Mouse (Mus musculus) fat pad, adult 2 months (tissue): ENCODE results near the gene Phf3.

Source experiments
- DNase-seq: peaks from one replicate; pipeline ENCODE4 v3.0.0-alpha.2; 2011; ENCODE audit warnings: low read depth, low spot score; ENCODE audit errors: extremely low read depth

Phf3 gene

DNA sequence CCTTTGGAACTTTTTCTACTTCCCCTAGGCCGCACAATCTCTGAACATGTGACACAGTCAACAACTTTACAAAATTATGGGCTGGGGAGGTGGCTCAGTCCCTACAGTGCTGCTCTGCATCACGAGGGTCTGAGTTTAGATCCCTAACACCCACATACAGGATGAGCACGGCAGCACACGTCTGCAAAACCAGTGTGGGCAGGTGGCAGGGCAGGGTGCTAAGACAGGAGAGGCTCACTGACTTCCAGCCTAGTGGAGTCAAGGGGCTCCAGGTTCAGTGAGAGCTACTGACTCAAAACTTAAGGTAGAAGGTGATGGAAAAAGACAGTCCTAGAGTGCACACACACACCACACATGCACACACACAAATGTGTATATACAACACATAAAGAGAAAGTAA is 40.9 kb downstream of the Phf3 start:
- DNase-seq, result no peak

DNA sequence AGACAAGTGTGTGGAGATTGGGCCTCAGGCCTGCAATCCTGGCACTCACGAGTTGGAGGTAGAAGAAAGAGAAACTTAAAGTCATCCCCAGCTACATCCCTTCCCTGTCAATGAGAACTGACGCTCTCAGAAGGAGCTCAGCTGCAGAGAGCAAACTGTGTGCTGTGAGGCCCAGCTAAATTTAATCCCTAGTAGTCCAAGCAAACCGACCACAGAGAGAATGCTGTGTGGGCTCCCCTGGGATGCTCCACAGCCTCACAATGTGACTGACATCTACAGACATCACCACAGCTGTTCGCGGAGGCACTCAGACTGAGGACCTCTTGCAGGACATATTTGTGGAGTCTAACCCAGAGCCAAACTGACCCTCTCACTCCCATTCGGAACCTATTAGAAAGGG is 54.3 kb downstream of the Phf3 start:
- DNase-seq, result no peak

DNA sequence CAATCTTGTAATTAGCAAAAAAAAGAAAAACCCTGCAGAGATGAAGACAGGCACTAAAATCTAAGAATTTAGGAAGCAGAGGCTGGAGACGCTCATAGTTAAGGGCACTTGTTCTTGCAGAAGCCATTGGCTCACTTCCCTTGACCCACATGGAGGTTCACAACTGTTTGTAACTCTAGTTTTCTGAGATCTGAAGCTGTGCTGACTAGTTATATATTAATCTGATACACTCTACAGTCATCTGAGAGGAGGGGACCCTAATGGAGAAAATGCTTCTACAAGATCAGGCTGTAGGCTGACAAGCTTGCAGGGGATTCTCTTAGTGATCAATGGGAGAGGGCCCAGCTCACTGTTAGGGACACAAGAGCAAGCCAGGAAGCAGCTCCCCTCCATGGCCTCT is 58.1 kb downstream of the Phf3 start:
- DNase-seq, result no peak

DNA sequence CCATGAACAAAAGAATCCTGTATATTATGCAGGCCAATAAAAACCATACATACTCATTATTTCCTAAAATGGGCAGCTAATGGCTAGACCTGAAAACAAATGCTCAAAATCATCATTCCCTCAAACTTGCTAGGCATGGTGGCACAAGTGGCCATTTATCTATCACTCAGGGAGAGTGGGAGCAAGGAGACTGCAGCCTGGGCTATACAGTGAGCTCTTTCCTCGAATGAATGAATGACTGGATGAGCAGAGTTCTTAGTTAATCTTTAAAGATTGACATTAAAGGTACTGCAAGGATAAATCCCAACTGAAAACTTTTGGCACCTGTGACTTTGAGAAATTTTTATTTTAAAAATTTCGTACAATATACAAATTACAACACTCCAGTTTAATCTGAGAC is 58.7 kb downstream of the Phf3 start:
- DNase-seq, result no peak

DNA sequence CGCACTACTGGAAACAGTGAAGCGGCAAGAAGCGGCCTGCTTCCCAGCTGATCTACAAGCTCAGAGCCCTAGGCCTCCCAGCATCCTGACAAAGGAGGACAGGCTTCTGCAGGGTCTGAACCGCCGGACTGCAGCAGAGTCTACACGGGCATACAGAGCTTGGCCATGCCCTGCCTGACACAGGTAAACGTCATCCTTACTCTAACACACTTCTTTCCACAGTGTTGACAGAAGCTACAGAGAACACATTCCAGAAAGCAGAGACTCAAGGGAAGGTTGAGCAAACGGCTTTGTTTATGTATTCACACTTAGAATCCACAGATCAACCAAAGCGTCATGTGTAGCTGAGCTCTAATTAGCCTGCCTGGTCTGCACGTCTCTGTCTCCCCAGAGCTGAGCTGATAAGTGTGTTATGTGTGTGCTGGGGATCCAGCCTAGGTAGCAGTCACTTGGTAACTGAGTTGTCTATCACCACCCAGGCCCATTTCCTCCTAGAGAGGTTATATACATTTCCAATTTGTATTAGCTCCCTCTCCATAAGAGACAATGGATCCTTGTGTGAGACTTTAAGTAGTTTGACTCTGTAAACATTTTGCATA is 65.5 kb downstream of the Phf3 start:
- no peak for DNase-seq

DNA sequence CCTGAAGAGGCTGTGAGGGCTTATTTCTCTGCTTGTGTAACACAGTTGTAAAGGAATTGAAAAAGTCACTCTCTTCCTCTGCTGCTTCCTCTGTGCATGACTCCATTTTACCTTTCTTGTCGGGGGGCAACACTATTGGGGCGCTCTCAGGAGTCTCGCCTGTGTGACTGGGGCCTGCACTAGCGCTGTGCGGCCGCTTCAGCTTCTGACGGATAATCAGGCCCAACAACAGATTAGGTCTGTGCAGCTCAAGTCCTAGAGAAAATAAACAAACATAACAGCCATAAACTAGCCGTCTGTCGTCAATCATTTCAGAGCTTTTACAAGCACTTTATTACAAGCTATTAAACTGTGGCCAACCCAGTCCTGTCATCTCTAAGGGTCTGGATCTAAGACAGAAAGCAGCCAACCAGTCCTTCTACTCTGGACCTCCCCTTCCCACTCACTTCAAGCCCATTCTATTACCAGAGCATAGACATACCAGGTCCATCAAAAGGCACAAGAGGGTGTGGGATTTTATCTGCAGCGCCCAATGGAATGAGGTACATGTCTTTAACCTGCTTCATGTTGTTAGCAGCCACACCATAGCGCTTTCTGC is 67.9 kb downstream of the Phf3 start:
- no peak for DNase-seq

DNA sequence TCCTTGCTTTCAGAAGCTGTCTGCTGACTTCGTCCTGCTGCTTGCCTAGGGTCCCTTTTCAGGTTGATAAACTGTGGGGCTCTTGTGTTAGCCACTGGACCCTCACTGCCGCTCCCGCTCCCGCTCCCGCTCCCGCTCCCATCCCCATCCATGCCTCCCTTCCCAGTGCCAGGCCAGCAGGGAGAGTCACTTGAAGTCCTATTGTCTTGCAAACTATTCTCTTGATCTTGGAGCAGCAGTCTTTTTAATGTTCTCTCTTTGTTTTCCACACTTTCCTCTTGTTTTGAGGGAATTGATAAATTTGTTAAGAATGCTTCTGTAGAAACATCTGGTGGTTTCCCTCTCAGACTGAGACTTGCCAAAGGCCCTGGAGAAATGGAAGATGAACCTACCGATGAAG is 68.8 kb downstream of the Phf3 start:
- DNase-seq, result no peak

DNA sequence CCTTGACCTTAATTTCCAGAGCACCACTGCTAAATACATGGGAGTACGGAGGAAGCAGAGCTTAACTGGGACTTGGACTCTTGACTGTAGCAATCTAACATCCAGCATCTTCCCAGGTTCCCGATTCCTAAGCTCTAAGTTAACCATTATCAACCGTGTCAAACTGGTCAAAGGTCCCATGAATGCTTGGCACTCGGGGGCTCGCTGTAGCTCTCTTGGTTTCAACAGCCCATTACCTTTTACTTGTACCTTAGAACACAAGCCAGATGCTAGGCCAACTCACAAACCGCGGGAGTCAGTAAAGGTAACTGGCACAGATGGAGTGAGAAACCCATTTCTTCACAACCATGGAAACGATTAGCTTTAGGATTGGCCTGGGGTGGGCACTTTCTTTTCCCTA is 71.8 kb downstream of the Phf3 start:
- no peak for DNase-seq

DNA sequence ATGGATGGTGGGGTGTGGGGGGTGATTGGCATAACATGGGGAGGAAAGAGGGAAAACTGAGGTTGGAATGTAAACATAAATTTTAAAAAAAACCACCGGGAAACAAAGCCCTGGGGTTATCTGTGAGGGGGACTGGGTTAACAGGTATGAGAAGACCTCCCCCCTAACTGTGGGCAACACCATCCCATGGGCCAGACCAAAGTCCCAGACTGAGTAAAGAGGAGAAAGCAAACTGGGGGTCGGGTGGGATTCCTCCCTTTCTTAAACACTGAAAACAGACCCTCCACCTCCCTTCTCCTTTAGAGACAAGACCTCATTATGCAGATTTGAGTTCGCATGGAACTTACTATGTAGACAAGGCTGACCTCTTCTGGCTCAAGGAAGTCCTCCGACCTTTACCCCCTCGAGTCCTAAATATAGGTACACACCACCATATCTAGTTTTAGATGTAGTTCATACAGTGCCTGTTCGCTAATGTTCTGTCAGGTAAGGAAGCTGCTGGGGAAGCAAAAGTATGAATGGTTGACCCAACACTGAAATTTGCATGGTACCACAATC is 74.4 kb downstream of the Phf3 start:
- no peak for DNase-seq

DNA sequence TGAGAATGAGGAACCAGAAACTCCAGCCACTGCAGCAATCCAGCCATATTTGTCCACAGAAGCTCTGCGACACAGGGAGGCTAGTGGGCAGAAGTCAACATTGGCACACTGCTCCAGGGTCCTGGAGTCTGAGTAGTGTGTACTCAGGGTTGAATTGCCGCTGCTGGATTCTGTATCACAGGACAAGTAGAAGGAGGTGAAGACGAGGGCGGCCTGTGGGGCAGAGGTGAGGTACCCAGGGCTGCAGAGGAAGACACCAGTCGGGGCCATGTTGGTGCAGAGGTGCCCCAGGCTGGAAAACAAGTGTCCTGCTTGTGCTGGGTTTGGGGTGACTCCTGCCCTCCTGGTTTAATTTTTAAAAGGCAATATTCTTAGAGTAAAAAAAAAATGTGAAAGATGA is 79.1 kb downstream of the Phf3 start:
- no peak for DNase-seq

DNA sequence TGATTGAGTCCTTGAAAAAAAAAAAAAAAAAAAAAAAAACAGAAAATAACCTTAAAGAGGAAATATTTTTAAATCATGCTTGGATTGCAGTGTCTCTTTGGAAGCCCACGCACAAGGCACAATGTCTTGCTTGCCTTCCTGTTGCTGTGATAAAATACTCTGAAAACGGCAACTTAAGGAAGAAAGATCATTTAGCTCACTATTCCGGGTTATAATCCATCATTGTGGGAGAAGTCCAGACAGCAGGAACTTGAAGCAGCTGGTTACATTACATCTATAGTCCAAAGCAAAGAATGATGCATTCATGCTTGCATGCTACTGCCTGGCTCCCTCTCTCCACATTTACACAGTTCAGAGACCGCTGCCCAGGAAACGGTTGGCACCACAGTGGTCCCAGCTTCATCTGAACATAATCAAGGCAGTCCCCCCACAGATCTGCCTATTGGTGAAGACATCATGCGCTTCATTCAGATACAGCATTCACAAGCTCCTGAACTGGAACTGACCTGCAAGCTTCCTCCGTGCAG is 80.3 kb downstream of the Phf3 start:
- DNase-seq, result no peak

DNA sequence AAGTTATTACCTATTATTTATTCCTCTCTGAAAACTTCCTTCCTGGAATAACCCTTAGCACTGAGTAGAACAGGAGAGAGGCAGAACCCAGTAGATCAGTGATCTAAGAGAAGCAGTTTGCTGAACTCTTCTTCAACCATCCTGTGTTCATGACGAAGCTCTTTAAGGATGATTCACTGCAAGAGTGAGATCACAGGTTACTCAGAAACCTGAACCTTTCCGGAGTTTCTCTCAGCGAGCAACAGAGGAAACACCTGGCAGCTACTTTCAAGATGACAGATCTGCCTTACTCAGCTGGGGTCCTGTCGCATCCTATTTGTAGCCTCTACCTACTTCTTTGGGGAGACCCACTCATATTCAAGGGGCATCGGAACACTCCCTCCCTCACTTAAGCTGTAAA is 80.8 kb downstream of the Phf3 start:
- DNase-seq, result no peak

DNA sequence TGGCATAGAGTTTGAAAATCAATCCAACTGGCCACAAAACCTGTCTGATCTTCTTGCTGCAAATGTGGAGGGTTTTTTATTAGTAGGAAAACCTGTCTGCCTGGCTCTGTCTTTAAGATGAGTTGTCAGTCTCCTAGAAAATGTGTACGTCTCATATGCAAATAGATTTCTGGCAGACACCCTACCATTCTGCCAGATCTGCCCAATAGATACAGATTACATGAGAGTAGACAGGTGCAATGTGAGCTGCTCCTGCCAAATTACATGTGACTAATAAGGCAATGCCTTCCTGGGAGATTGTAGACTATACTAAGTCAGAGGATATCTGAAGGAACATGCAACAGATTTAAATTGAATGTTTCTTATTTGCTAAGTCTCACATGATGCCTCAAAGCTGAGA is 83.5 kb downstream of the Phf3 start:
- DNase-seq, result peak; percentile 34

DNA sequence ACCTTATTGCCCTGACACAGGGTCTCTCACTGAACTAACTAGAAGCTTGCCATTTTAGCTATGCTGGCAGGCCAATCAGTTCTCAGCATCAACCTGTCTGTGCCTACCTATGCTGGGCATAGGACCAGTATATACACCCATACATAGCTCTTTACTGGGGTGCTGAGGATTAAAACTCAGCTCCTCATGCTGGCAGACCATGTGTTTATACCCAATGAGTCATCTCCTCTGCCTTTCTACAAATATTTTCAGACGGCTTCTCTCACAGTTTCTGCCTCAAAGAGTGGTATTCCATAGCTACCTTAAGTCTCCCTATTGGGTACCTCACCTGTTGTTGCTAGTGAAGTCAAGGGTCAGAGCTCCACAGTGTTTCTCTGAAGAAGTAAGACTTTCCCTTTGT is 84.0 kb downstream of the Phf3 start:
- DNase-seq, result no peak

DNA sequence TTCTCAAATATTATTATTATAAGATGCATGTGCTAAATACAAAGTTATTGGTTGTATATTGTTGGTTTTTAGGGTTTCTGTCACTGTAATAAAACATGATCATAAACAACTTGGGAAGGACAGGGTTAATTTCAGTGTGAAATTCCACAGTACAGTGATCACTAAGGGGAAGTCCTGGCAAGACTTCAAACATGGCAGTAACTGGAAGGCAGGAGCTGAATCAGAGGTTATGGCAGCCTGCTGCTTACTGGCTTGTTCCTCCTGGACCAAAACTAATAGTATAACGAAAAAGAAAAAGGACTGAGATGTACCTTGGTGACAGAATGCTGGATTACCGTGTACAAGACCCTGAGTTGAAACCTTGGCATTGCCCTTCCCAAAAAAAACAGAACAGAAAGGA is 84.7 kb downstream of the Phf3 start:
- DNase-seq, result no peak

DNA sequence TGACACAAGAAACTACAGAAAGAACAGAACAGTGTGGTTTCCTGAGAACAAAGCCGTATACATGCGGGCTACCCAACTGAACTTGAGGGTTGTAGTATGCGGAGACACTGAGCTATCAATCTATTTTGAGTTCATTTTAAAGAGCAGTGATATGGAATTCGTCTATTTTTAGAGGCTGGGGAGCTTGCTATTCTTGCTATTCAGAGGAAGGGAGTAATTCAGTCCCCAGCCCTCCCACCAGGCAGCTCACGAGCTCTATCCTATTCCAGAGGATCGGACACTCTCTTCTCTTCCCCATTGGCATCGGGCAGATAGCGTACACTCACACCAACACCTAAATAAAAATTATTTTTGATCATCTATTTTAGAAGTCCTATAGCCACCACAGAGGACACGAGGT is 87.1 kb downstream of the Phf3 start:
- DNase-seq, result no peak

DNA sequence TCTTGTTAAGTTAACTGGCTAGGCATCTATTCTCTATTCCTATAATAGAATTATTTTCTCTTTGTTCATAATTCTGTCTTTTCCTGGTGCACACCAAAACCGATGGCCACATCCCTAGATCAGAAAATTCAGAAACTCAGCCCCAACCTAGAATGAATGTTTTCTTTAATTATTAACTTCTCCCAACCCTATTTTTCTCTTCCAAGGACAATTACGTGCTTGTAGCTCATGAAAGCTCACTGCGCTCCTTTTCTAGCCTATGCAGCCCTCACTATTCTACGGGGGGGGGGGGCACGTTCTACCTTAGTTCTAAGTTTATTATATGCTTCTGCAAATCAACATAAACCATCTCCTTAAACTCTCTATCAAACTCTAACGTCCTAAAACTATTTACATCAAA is 90.0 kb downstream of the Phf3 start:
- DNase-seq, result no peak

DNA sequence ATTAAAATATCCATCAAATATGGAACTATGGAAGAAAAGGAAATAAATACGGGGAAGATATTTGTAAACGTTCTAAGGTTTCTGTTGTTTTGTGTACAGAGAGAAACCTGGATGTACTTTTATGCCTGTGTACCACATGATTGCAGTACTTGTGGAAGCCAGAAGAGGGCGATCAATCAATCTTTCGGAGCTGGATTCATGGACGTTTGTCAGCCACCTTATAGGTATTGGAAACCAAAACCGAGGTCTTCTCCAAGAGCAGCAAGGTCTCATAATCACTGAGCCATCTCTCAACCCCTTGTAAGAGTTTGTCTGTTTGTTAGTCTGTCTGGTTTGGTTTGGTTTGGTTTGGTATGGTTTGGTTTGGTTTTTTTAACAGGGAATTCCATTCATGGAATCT is 93.4 kb downstream of the Phf3 start:
- DNase-seq, result no peak

DNA sequence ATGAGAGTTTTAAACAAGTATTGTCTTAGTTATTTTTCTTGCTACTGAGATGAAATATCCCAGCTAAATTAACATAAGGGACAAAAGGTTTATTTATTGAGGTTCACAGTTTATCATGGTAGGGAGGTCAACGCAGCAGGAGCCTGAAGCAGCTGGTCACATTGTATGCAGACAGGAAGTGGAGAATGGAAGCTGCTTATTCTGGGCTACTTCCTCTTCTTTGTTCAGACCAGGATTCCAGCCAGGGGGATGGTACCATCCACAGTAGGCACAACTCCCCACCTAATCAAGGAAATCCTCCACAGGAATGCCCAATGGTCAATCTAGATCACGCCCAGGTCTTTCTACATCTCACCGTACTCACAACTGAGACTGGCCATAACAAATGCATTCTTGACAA is 94.2 kb downstream of the Phf3 start:
- no peak for DNase-seq

DNA sequence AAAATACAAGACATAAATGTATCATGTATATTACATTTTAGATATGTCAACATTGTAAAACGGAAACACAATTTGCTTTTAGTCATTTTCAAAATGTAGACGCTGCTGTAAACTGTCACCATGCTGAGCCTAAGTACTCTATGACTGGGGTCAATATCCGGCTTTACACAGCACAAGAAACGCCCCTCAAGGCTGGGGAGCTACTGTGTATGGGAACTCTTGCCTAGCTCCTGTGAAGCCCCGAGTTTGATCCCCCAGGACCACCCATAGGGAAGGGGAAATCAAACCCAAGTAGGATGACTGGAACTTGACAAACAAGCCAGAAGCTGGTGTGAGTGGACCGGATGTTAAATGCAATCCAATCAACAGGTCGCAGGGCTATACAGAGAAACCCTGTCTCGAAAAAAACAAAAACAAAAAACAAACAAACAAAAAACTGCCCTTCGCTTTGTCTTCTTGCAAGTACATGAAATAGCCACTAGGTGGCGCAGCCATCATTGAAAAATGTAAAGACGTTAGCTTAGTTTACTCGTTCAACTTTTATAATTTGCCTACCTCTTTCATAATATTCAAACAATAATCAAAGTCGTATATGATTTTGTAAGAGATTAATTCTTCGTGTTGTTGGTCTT is 95.2 kb downstream of the Phf3 start:
- DNase-seq, result no peak

DNA sequence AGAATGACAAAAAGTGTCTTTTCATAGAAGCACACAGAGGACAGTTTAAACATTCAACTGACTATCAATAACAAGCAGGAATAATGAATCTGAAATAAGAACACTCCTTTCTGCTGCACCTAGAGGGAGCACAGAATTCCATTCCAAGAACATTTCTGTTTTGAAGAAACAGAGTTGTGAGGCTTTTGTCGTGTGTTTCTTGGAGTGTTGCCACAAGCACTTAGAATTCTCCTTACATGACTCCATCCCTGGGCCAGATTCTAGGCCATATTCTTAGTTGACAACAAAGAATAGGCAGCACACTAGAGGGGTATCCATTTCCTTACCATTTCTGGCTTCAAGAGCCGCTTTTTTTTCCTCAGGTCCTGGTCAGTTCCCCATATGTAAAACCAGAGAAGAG is 97.5 kb downstream of the Phf3 start:
- DNase-seq, result no peak

DNA sequence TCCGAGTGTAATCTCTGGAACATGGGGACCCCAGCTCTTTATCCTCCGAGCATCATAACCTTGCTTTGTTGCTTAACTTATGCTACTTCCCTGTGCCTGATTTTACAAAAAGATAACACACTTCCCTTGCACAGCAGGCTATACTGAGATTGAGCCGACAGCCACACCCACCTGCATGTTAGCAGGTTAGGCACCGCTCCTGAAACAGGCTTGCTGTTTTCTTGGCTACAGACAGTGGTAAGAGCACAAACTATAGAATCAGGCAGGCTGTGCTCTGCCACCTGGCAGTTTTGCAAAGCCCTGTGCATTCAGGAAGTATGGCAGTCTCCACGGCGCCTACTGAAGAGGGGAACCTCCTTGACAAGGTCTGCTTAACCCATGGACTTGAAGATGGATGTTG is 100.1 kb downstream of the Phf3 start:
- no peak for DNase-seq
